Mouse (Mus musculus): ENCODE data around the gene Astn2. TPM values are rescaled to one million over a fixed set of nuclear protein-coding genes. Genes with fewer than 3 reads are reported as not detected.
A peak's percentile ranks its signal among the peaks of the same experiment; 100 is the strongest.

Gene Astn2
- polyA plus RNA-seq, 1 experiment from 2014 or later, result 0.52 TPM

- Histone ChIP-seq H3K4me3 (ENCODE audit: low read depth, low read length) (no peak overlapping the region), H3K9ac (ENCODE audit: low read length) (no peak overlapping the region), H3K27me3 (ENCODE audit: control insufficient read depth, insufficient read depth, low read length) (no peaks in the 10 kb centered on the region), H3K36me3 (ENCODE audit: control insufficient read depth, insufficient read depth, low read length) (peaks cover 4% of the 10 kb centered on the region; the same call in 1 of the 2 replicates), H3K9me3 (ENCODE audit: control insufficient read depth, low read length) (no peaks in the 10 kb centered on the region), H3K4me2 (ENCODE audit: low read depth) (no peak overlapping the region), H3K4me1 (ENCODE audit: control insufficient read depth, insufficient read depth, low read length) (no peaks in the 10 kb centered on the region), H3K27ac (ENCODE audit: low read depth, low read length) (no peak overlapping the region)
- ATAC-seq (ENCODE audit: insufficient read depth, low FRiP score, low TSS enrichment) (no peak), DNase-seq (ENCODE audit: low spot score) (no peak)
- 89% methylated on average over 3 of the region's 3 CpGs for WGBS
Observed at GRCm38 (mm10) chr4:65620125-65620524, 784.3 kb downstream of the Astn2 start.

- no peaks in the 10 kb centered on the region for H3K9me3 ChIP-seq (ENCODE audit: control insufficient read depth, low read length)
- H3K27ac ChIP-seq (ENCODE audit: low read depth, low read length), result no peak overlapping the region
- peaks cover 8% of the 10 kb centered on the region for H3K4me1 ChIP-seq (ENCODE audit: control insufficient read depth, insufficient read depth, low read length)
- H3K4me3 ChIP-seq (ENCODE audit: low read depth, low read length), result no peak overlapping the region
- no peak for DNase-seq (ENCODE audit: low spot score)
- WGBS, result 96% methylated on average over 14 of the region's 14 CpGs
- no peak overlapping the region for H3K4me2 ChIP-seq (ENCODE audit: low read depth)
- ATAC-seq (ENCODE audit: insufficient read depth, low FRiP score, low TSS enrichment), result no peak
- no peaks in the 10 kb centered on the region for H3K27me3 ChIP-seq (ENCODE audit: control insufficient read depth, insufficient read depth, low read length)
- peaks cover 22% of the 10 kb centered on the region for H3K36me3 ChIP-seq (ENCODE audit: control insufficient read depth, insufficient read depth, low read length)
- H3K9ac ChIP-seq (ENCODE audit: low read length), result no peak overlapping the region
Observed at GRCm38 (mm10) chr4:65613135-65613534, 791.3 kb downstream of the Astn2 start.

GRCm38 (mm10) chr4:65610896-65611295 is 793.5 kb downstream of the Astn2 start:
- no peak overlapping the region for H3K4me2 ChIP-seq (ENCODE audit: low read depth)
- peaks cover 18% of the 10 kb centered on the region for H3K36me3 ChIP-seq (ENCODE audit: control insufficient read depth, insufficient read depth, low read length)
- H3K27ac ChIP-seq (ENCODE audit: low read depth, low read length), result no peak overlapping the region
- no peak overlapping the region for H3K9ac ChIP-seq (ENCODE audit: low read length)
- 32% methylated on average over 6 of the region's 6 CpGs for WGBS
- H3K4me1 ChIP-seq (ENCODE audit: control insufficient read depth, insufficient read depth, low read length), result peaks cover 8% of the 10 kb centered on the region
- ATAC-seq (ENCODE audit: insufficient read depth, low FRiP score, low TSS enrichment) (peak; percentile 29; the same call in 1 of the 2 replicates), DNase-seq (ENCODE audit: low spot score) (no peak)
- H3K4me3 ChIP-seq (ENCODE audit: low read depth, low read length), result no peak overlapping the region
- H3K9me3 ChIP-seq (ENCODE audit: control insufficient read depth, low read length), result no peaks in the 10 kb centered on the region
- no peaks in the 10 kb centered on the region for H3K27me3 ChIP-seq (ENCODE audit: control insufficient read depth, insufficient read depth, low read length)

- H3K4me2 ChIP-seq (ENCODE audit: low read depth), result no peak overlapping the region
Observed at GRCm38 (mm10) chr4:65610329-65610728, 794.1 kb downstream of the Astn2 start.

GRCm38 (mm10) chr4:65608112-65608511 is 796.3 kb downstream of the Astn2 start:
- no peak overlapping the region for H3K27ac ChIP-seq (ENCODE audit: low read depth, low read length)
- 93% methylated on average over 4 of the region's 4 CpGs for WGBS
- ATAC-seq (ENCODE audit: insufficient read depth, low FRiP score, low TSS enrichment) (no peak), DNase-seq (ENCODE audit: low spot score) (no peak)
- H3K4me3 ChIP-seq (ENCODE audit: low read depth, low read length), result no peak overlapping the region
- peaks cover 8% of the 10 kb centered on the region for H3K4me1 ChIP-seq (ENCODE audit: control insufficient read depth, insufficient read depth, low read length)
- H3K4me2 ChIP-seq (ENCODE audit: low read depth), result no peak overlapping the region
- no peaks in the 10 kb centered on the region for H3K27me3 ChIP-seq (ENCODE audit: control insufficient read depth, insufficient read depth, low read length)
- H3K9me3 ChIP-seq (ENCODE audit: control insufficient read depth, low read length), result no peaks in the 10 kb centered on the region
- H3K9ac ChIP-seq (ENCODE audit: low read length), result no peak overlapping the region
- peaks cover under 1% of the 10 kb centered on the region; the same call in 1 of the 2 replicates for H3K36me3 ChIP-seq (ENCODE audit: control insufficient read depth, insufficient read depth, low read length)

More at GRCm38 (mm10) chr4:65610329-65610728, 794.1 kb downstream of the Astn2 start:
- Histone ChIP-seq H3K9ac (ENCODE audit: low read length) (no peak overlapping the region), H3K36me3 (ENCODE audit: control insufficient read depth, insufficient read depth, low read length) (peaks cover 18% of the 10 kb centered on the region), H3K9me3 (ENCODE audit: control insufficient read depth, low read length) (no peaks in the 10 kb centered on the region), H3K27ac (ENCODE audit: low read depth, low read length) (no peak overlapping the region), H3K4me1 (ENCODE audit: control insufficient read depth, insufficient read depth, low read length) (peaks cover 8% of the 10 kb centered on the region), H3K4me3 (ENCODE audit: low read depth, low read length) (no peak overlapping the region), H3K27me3 (ENCODE audit: control insufficient read depth, insufficient read depth, low read length) (no peaks in the 10 kb centered on the region)
- 81% methylated on average over 5 of the region's 5 CpGs for whole genome bisulfite sequencing
- DNase-seq (ENCODE audit: low spot score), result no peak
- ATAC-seq (ENCODE audit: insufficient read depth, low FRiP score, low TSS enrichment), result no peak

- 89% methylated on average over 10 of the region's 10 CpGs for WGBS
Observed at GRCm38 (mm10) chr4:65607184-65607631, 797.2 kb downstream of the Astn2 start.

GRCm38 (mm10) chr4:65605151-65605702 is 799.2 kb downstream of the Astn2 start:
- DNase-seq (ENCODE audit: low spot score), result no peak
- H3K4me3 ChIP-seq (ENCODE audit: low read depth, low read length), result peak overlapping the region; percentile 55
- no peaks in the 10 kb centered on the region; the same call in 1 of the 2 replicates for H3K4me1 ChIP-seq (ENCODE audit: control insufficient read depth, insufficient read depth, low read length)
- no peaks in the 10 kb centered on the region for H3K27me3 ChIP-seq (ENCODE audit: control insufficient read depth, insufficient read depth, low read length)
- WGBS, result under 1% methylated on average over 21 of the region's 21 CpGs
- H3K36me3 ChIP-seq (ENCODE audit: control insufficient read depth, insufficient read depth, low read length), result no peaks in the 10 kb centered on the region
- no peak overlapping the region for H3K27ac ChIP-seq (ENCODE audit: low read depth, low read length)
- peak overlapping the region; percentile 54 for H3K9ac ChIP-seq (ENCODE audit: low read length)
- H3K4me2 ChIP-seq (ENCODE audit: low read depth), result peak overlapping the region; percentile 67
- H3K9me3 ChIP-seq (ENCODE audit: control insufficient read depth, low read length), result no peaks in the 10 kb centered on the region
- peak; percentile 82 for ATAC-seq (ENCODE audit: insufficient read depth, low FRiP score, low TSS enrichment)

More at GRCm38 (mm10) chr4:65607184-65607631, 797.2 kb downstream of the Astn2 start:
- no peak for ATAC-seq (ENCODE audit: insufficient read depth, low FRiP score, low TSS enrichment)
- Histone ChIP-seq H3K9ac (ENCODE audit: low read length) (no peak overlapping the region), H3K9me3 (ENCODE audit: control insufficient read depth, low read length) (no peaks in the 10 kb centered on the region), H3K4me3 (ENCODE audit: low read depth, low read length) (no peak overlapping the region), H3K4me1 (ENCODE audit: control insufficient read depth, insufficient read depth, low read length) (peaks cover 8% of the 10 kb centered on the region), H3K27me3 (ENCODE audit: control insufficient read depth, insufficient read depth, low read length) (no peaks in the 10 kb centered on the region), H3K36me3 (ENCODE audit: control insufficient read depth, insufficient read depth, low read length) (no peaks in the 10 kb centered on the region), H3K4me2 (ENCODE audit: low read depth) (no peak overlapping the region), H3K27ac (ENCODE audit: low read depth, low read length) (no peak overlapping the region)
- no peak for DNase-seq (ENCODE audit: low spot score)

- Histone ChIP-seq H3K9me3 (ENCODE audit: control insufficient read depth, low read length) (no peaks in the 10 kb centered on the region), H3K27ac (ENCODE audit: low read depth, low read length) (no peak within 1 kb of the TSS)
- peak; percentile 98 for ATAC-seq (ENCODE audit: insufficient read depth, low FRiP score, low TSS enrichment)
Observed at GRCm38 (mm10) chr4:65604504-65605150, 799.8 kb downstream of the Astn2 start, which contains the start of gene Trim32. Gene Trim32 (plus strand): TSS chr4:65604986.

More at GRCm38 (mm10) chr4:65604504-65605150, 799.8 kb downstream of the Astn2 start, which contains the start of gene Trim32:
- no peaks in the 10 kb centered on the region for H3K36me3 ChIP-seq (ENCODE audit: control insufficient read depth, insufficient read depth, low read length)
- DNase-seq (ENCODE audit: low spot score), result peak; percentile 99
- peak within 1 kb of the TSS; percentile 67 for H3K4me2 ChIP-seq (ENCODE audit: low read depth)
- H3K4me1 ChIP-seq (ENCODE audit: control insufficient read depth, insufficient read depth, low read length), result no peaks in the 10 kb centered on the region; the same call in 1 of the 2 replicates
- peak within 1 kb of the TSS; percentile 66 for H3K9ac ChIP-seq (ENCODE audit: low read length)
- H3K27me3 ChIP-seq (ENCODE audit: control insufficient read depth, insufficient read depth, low read length), result no peaks in the 10 kb centered on the region
- peak within 1 kb of the TSS; percentile 55 for H3K4me3 ChIP-seq (ENCODE audit: low read depth, low read length)
- 3% methylated on average over 33 of the region's 33 CpGs for WGBS

Measured in neural tube, embryonic 11.5 days (tissue).